Mouse (Mus musculus) liver, adult 2 months (tissue): Measurements from ENCODE around the gene Zpr1. TPM values are rescaled to one million over a fixed set of nuclear protein-coding genes. Genes with fewer than 3 reads are reported as not detected.

Experiments
- DNase-seq: peaks from one replicate; pipeline ENCODE4 v3.0.0-alpha.2; 2011; ENCODE audit warnings: low read depth, low spot score; ENCODE audit errors: extremely low read depth
- H3K27ac ChIP-seq: fragments of 200-500 bp; replicated peaks from 2 replicates; pipeline ENCODE4 v1.5.1; 2012; ENCODE audit warnings: low read depth, mild to moderate bottlenecking, control low read depth, inconsistent platforms, low read length; ENCODE audit not compliant: insufficient read depth
- H3K27me3 ChIP-seq: fragments of 200-500 bp; 2 replicates; pipeline ENCODE4 v1.6.1; 2012; ENCODE audit warnings: mild to moderate bottlenecking, moderate library complexity, low read length, inconsistent platforms; ENCODE audit not compliant: control insufficient read depth, insufficient read depth
- H3K36me3 ChIP-seq: fragments of 200-500 bp; 2 replicates; pipeline ENCODE4 v1.6.1; 2012; ENCODE audit warnings: low read length, inconsistent platforms; ENCODE audit not compliant: control insufficient read depth, insufficient read depth
- H3K4me1 ChIP-seq: fragments of 200-500 bp; 2 replicates; pipeline ENCODE4 v1.6.1; 2011; ENCODE audit warnings: low read length; ENCODE audit not compliant: control insufficient read depth, insufficient read depth
- H3K4me3 ChIP-seq: fragments of 200-500 bp; 2 replicates; pipeline ENCODE4 v1.5.1; 2011; ENCODE audit warnings: low read depth, mild to moderate bottlenecking, control low read depth, low read length, moderate library complexity; ENCODE audit not compliant: insufficient read depth
- H3K79me2 ChIP-seq: fragments of 200-500 bp; 2 replicates; pipeline ENCODE4 v1.6.1; 2012; ENCODE audit warnings: inconsistent platforms, mild to moderate bottlenecking, low read length, moderate library complexity; ENCODE audit not compliant: control insufficient read depth, insufficient read depth
- H3K9ac ChIP-seq: fragments of 200-500 bp; 2 replicates; pipeline ENCODE4 v1.6.1; 2012; ENCODE audit warnings: low read depth, mild to moderate bottlenecking, control low read depth, inconsistent platforms, low read length
- CTCF ChIP-seq: fragments of 200-500 bp; IDR thresholded peaks from 2 replicates; pipeline ENCODE4 v1.5.1; 2011; ENCODE audit warnings: low read depth, low read length, control low read depth
- POLR2A ChIP-seq: fragments of 200-500 bp; IDR thresholded peaks from 2 replicates; pipeline ENCODE4 v1.6.1; 2011; ENCODE audit warnings: low read length, control low read depth; ENCODE audit not compliant: insufficient read depth; ENCODE audit errors: extremely low read depth
- WGBS: fragments of 180-500 bp; shearing (Covaris S2); methylation state at CpG from one replicate; pipeline ENCODE4 v1.1.7; 2018; 5-methylcytosine and 5-hydroxymethylcytosine counted together
- polyA plus RNA-seq: library from polyadenylated mRNA; depleted of rRNA; stranded (reverse); fragments of >200 nt; gene quantifications from 2 replicates; pipeline ENCODE4 v1.2.3, GENCODE M21; 2012
- total RNA-seq: library from RNA; depleted of rRNA; stranded (reverse); fragments of >200 nt; gene quantifications from 2 replicates; pipeline ENCODE4 v1.2.3, GENCODE M21; 2014

Gene Zpr1
- total and polyA plus RNA-seq, 2 experiments: 23.0 to 25.9 TPM

DNA sequence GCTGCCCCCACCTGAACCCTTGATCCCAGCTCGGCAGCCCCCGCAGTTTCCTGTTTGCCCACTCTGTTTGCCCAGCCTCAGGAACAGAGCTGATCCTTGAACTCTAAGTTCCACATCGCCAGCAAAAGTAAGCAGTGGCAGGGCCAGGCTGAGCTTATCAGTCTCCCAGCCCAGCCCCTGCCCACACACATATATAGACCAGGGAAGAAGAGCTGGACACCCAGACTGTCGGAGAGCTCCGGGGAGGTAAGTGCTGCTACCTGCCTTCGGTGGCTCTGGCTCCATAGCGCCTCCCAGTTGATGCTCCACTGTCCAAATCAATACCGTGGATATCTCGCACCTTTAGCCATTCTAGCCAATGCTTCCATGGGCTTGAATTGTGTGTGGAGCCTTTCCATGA is 44.4 kb upstream of the Zpr1 start, which contains the start of gene Apoa1:
TSS of gene Apoa1 (plus strand) at position 90 of the 400 bp plus-strand sequence.
- peak; percentile 89 for DNase-seq
- Histone ChIP-seq H3K36me3 (peaks cover 4% of the 10 kb centered on the region; the same call in 1 of the 2 replicates), H3K4me1 (peaks cover 25% of the 10 kb centered on the region), H3K9ac (peak within 1 kb of the TSS; percentile 85), H3K79me2 (no peaks in the 10 kb centered on the region), H3K27ac (peak within 1 kb of the TSS; percentile 90), H3K27me3 (no peaks in the 10 kb centered on the region), H3K4me3 (peak within 1 kb of the TSS; percentile 56)
- 19% methylated on average over 9 of the region's 9 CpGs for WGBS
- peak; percentile 94 for TF ChIP-seq POLR2A
- peak; percentile 44; the same call in 1 of the 2 replicates for TF ChIP-seq CTCF

GRCm38 (mm10) chr9:46229573-46230449 is 43.1 kb upstream of the Zpr1 start:
- peak; percentile 72 for TF ChIP-seq CTCF
- peak; percentile 85 for TF ChIP-seq POLR2A
- Histone ChIP-seq H3K4me3 (peak overlapping the region; percentile 56), H3K36me3 (peaks cover 4% of the 10 kb centered on the region; the same call in 1 of the 2 replicates), H3K79me2 (peaks cover 8% of the 10 kb centered on the region), H3K27me3 (no peaks in the 10 kb centered on the region), H3K4me1 (peaks cover 17% of the 10 kb centered on the region; the same call in 1 of the 2 replicates), H3K27ac (peak overlapping the region; percentile 90), H3K9ac (peak overlapping the region; percentile 85)
- peak; percentile 86 for DNase-seq
- 5% methylated on average over 37 of the region's 37 CpGs for WGBS

DNA sequence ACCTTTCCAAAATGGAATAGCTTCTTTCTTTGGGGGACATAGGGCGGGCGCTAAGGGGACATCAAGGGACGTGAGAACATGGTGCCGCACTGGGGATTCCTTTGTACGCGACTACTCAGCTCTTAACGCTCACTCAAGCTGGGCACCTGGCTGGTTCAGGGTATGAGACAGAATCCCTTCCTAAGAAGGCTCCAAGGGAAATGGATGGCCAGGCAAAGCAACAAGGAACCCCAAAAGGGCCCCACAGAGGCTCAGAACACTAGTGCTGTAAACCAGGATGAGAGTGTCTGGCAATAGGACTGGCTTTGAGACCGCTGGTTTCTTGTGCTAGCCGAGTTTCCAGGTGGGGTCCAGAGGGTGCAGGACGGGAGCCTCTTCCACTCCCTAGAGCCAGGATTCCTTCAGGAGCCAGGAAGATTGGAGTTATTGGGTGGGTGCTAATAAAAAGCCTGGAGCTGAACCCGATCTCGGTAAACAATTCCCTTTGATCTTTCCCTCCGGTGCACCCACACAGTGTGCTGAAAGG is 42.4 kb upstream of the Zpr1 start:
- H3K36me3 ChIP-seq: peaks cover 4% of the 10 kb centered on the region; the same call in 1 of the 2 replicates
- TF ChIP-seq POLR2A: peak; percentile 75
- TF ChIP-seq CTCF: peak; percentile 25; the same call in 1 of the 2 replicates
- H3K27ac ChIP-seq: peak overlapping the region; percentile 90
- H3K4me3 ChIP-seq: peak overlapping the region; percentile 56
- 16% methylated on average over 13 of the region's 13 CpGs for WGBS
- H3K79me2 ChIP-seq: peaks cover 8% of the 10 kb centered on the region
- peaks cover 13% of the 10 kb centered on the region; the same call in 1 of the 2 replicates for H3K4me1 ChIP-seq
- H3K9ac ChIP-seq: peak overlapping the region; percentile 85
- peak; percentile 89 for DNase-seq
- no peaks in the 10 kb centered on the region for H3K27me3 ChIP-seq

- WGBS: 24% methylated on average over 6 of the region's 6 CpGs
- Histone ChIP-seq H3K4me3 (peak overlapping the region; percentile 87), H3K4me1 (peaks cover 13% of the 10 kb centered on the region), H3K79me2 (peaks cover 8% of the 10 kb centered on the region), H3K9ac (peak overlapping the region; percentile 95), H3K27ac (peak overlapping the region; percentile 97), H3K27me3 (no peaks in the 10 kb centered on the region), H3K36me3 (peaks cover 4% of the 10 kb centered on the region; the same call in 1 of the 2 replicates)
- DNase-seq: peak; percentile 96
- TF ChIP-seq CTCF (no peak), POLR2A (peak; percentile 87; the same call in 1 of the 2 replicates)
Observed at GRCm38 (mm10) chr9:46235196-46235595, 37.7 kb upstream of the Zpr1 start.

GRCm38 (mm10) chr9:46235596-46235648 is 37.4 kb upstream of the Zpr1 start, which contains the start of gene Apoc3:
TSS of gene Apoc3 (minus strand) at chr9:46235636.
- TF ChIP-seq POLR2A (no peak), CTCF (no peak)
- H3K27ac ChIP-seq: peak within 1 kb of the TSS; percentile 97
- no peaks in the 10 kb centered on the region for H3K27me3 ChIP-seq
- H3K4me3 ChIP-seq: peak within 1 kb of the TSS; percentile 87
- peaks cover 4% of the 10 kb centered on the region; the same call in 1 of the 2 replicates for H3K36me3 ChIP-seq
- peaks cover 8% of the 10 kb centered on the region for H3K79me2 ChIP-seq
- peaks cover 15% of the 10 kb centered on the region for H3K4me1 ChIP-seq
- peak within 1 kb of the TSS; percentile 95 for H3K9ac ChIP-seq
- DNase-seq: no peak

- DNase-seq: peak; percentile 87
- TF ChIP-seq CTCF (no peak), POLR2A (no peak)
- peak overlapping the region; percentile 16 for H3K4me3 ChIP-seq
- 41% methylated on average over 4 of the region's 4 CpGs for WGBS
- H3K9ac ChIP-seq: peak overlapping the region; percentile 70
- no peaks in the 10 kb centered on the region for H3K27me3 ChIP-seq
- peak overlapping the region; percentile 97 for H3K27ac ChIP-seq
- H3K36me3 ChIP-seq: peaks cover 4% of the 10 kb centered on the region; the same call in 1 of the 2 replicates
- H3K79me2 ChIP-seq: peaks cover 8% of the 10 kb centered on the region
- H3K4me1 ChIP-seq: peaks cover 15% of the 10 kb centered on the region
Observed at GRCm38 (mm10) chr9:46235649-46236048, 37.2 kb upstream of the Zpr1 start.
